Mouse (Mus musculus) brain, embryonic 14.5 days (tissue): ENCODE data around the gene 4930415O20Rik.

Experiments used
- CTCF ChIP-seq: fragments of 200-500 bp; IDR thresholded peaks from 2 replicates; pipeline ENCODE4 v1.5.1; 2012; ENCODE audit warnings: inconsistent platforms, mild to moderate bottlenecking, moderate library complexity, borderline replicate concordance; ENCODE audit not compliant: insufficient read depth, insufficient read length; ENCODE audit errors: extremely low read depth
- POLR2A ChIP-seq: fragments of 200-500 bp; IDR thresholded peaks from 2 replicates; pipeline ENCODE4 v1.6.1; 2012; ENCODE audit warnings: mild to moderate bottlenecking, inconsistent platforms, borderline replicate concordance; ENCODE audit not compliant: poor library complexity, insufficient read depth, insufficient read length, severe bottlenecking; ENCODE audit errors: extremely low read depth

DNA sequence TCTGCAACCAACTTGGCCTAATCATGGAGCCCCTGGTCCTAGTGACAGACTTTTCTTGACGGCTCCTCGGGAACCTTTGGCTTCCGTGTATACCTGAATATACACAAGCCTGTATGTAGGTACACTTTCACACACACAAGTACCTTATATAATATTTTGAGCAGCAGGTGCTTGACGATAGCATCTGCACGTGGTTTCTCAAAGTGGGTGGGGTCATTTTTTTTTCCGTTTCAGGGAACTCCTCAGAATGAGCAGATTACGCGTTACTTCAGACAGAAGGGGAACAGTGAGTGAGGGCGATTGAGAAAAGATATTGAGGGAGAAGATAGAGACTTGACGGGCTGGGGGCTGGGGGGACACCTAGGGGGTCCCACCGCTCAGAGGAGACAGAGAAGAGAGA lies 16.9 kb downstream of the 4930415O20Rik start:
- TF ChIP-seq CTCF: no peak
- no peak for TF ChIP-seq POLR2A
